Mouse (Mus musculus) heart, adult 8-10 months (tissue): ENCODE measurements at regions not wholly inside any gene's neighbourhood (a gene's known extent, or its start where the extent isn't known, plus 50 kb on each side); places are given as distances from the start of the nearest gene placed in this dataset.
"Not testable (repeated sequence)": the region's sequence is repeated elsewhere in the genome, so short reads cannot be mapped to it uniquely, and the experiment has no call there.

Source experiments
- DNase-seq: peaks from one replicate; pipeline ENCODE4 v3.0.0; 2022; ENCODE audit warnings: low spot score

DNA sequence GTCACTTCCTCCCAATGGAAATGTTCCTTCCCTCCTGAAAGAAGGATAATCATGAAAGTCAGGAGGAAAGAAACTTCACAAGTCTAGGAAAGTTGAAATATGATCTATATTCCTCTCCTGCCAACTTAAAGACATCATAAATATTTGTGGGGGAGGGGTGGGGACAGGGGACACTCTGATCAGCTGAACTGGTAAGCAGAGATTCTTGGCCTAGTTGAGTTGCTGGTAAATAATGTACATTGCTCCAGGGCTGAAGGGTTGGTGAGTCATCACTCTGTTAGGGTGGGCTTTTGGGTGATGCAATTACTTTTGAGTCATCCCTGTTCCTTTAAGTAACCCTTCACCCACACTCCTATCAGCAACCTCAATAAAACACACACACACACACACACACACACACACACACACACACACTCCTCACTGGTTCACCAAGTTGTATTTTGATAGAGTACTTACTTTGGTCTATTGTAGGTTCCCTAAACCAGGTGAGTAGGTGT lies 56.0 kb downstream of the Ccdc71l start:
- no peak for DNase-seq

DNA sequence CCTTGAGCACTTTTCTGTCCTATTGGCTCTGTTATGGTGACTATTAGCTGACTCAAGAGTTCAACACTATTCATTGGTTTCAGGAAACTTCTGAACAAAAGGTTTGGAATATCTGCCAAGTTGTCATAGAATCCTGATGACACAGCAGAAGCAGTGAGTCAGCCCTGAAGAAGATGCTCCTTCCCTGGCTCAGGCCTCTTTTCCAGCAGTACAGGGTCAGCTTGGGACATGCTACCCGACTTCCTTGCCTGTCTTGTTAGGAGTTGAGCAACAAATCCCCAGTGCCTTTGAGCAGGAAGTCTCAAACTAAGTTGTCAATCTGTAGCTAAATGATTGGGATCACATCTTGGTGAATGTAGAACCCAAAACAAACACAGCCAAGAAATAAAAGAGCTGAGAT lies 56.6 kb downstream of the Ccdc71l start:
- peak; percentile 3 for DNase-seq

- no peak for DNase-seq
Observed at GRCm38 (mm10) chr12:32438209-32438608, 59.7 kb downstream of the Ccdc71l start.

GRCm38 (mm10) chr12:32444770-32445169 lies 66.3 kb downstream of the Ccdc71l start:
- no peak for DNase-seq

DNA sequence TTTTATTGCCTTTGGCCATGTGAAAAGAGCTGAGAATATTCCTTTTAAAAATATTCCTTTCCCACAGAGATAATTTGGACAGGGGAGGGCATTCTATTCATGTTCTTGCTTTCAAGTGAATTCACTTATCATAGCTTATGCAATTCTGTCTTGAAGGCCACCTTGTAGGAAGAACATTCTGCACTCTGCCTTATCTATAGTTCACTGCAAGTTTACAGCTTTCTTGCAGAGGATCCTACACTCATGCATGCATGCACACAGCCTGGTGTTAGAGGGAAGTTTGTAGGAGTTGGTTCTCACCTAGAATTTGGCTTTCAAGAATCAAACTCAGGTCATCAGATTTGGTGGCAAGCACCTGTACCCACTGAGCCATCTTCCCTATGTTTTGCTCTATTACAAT lies 67.4 kb downstream of the Ccdc71l start:
- no peak for DNase-seq

DNA sequence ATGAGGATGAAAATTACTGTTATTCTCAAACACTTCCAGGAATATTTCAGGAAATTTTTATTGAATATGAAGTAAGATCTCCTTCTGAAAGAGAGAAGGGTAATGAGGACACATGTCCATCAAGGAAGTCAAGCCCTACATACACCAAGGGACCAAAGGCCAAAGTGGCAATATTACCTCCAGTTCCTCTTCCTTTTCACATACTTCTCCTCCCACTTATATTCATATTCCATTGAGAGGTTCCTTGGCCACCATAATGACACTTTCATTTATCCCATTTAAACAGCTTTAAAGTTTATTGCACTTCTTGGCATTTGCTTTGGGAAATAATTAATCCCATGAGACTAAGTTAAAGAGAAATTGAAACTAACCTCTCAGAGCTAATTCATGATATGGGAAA lies 70.9 kb downstream of the Ccdc71l start:
- DNase-seq, result no peak

DNA sequence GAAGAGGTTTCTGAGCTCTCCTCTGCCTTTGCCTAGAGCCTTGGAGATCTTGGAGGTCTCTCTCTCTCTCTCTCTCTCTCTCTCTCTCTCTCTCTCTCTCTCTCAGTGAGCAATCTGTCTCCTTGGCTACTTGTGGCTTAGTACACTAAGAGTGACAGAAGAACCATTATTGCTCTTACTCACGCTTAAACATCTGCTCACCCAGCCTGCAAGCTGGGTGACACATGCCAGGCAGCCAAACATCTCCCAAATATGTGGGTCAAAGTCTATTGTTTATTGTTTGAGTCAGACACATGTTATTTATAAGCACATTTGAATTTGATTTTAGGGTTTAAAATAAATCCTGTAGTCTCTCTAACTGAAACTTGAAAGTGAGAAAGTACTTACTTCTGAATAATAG lies 72.7 kb downstream of the Ccdc71l start:
- DNase-seq, result no peak

GRCm38 (mm10) chr12:32454794-32455193 lies 76.3 kb downstream of the Ccdc71l start:
- DNase-seq, result peak; percentile 58

DNA sequence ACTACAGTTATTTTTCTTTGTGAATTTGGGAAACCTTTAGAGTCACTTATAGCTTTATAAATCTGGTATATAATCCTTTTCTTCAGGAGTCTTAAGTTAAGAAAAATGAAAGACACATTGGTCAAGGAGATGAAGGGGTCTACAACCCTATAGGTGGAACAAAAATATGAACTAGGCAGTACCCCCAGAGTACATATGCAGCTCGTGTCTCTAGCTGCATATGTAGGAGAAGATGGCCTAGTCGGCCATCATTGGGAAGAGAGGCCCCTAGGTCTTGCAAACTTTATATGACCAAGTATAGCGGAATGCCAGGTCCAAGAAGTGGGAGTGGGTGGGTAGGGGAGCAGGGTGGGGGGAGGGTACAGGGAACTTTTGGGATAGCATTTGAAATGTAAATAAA lies 76.7 kb downstream of the Ccdc71l start:
- not testable (repeated sequence) for DNase-seq

DNA sequence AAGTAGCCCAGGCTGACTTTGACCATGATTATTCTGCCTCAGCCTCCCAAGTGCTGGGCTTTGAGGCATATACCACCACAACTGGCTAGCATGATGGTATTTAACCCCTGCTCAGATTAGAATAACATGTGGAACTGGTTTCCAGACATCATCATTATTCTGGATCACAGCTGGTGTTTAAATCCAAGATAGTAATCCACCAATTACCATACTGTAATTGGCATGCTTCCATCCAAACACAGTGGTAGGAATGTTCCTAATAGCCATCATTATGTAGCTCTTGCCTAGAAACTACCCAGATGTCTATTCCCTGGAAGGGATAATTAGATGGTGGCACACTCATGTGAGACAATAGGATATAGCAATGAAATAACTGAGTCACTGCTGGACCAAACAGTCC lies 77.4 kb downstream of the Ccdc71l start:
- DNase-seq, result no peak

- DNase-seq, result no peak
Observed at GRCm38 (mm10) chr12:32456796-32457195, 78.3 kb downstream of the Ccdc71l start.

DNA sequence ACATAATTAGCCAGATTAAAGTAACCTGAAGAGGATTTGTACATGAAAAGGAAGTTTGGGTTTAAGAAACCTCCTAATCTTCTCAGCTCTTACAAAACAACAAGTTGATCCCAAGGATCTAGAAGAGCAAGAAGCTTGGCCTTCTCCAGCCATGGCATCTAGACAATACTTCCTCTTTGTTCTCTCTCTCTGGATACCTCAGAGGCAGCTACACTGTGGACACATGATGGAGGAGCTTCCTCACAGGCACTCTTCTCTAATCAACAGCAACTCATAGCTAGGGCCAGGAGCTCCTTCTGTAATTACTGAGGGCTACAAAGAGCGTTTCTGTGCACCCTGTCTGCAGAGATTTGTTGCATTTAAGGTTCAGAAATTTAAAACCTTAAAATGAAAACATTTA lies 79.9 kb downstream of the Ccdc71l start:
- DNase-seq, result no peak

GRCm38 (mm10) chr12:32460330-32460998 lies 82.0 kb downstream of the Ccdc71l start:
- DNase-seq, result no peak

GRCm38 (mm10) chr12:32465371-32465770 lies 86.9 kb downstream of the Ccdc71l start:
- peak; percentile 14 for DNase-seq

DNA sequence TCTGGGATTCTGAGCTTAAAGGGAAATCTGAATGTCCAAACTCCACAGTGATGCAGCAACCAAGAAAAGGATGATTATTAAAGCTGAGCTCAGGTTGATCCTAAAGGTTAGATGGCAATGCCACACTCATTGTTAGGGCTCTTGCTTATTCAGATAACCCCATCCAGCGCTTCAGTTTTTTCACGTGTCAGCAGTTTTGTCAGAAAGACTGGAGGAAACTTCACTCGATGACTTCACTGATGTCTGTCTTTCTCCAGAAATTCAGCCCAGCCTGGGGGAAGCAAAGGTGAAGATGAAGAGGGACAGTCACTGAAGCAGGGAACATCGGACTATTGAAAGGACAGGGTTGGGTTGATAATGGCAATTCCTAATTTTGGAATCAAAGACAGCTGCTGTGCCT lies 91.4 kb downstream of the Ccdc71l start:
- DNase-seq, result no peak

GRCm38 (mm10) chr12:32479451-32479850 lies 100.9 kb downstream of the Ccdc71l start:
- DNase-seq, result no peak

- DNase-seq, result no peak
Observed at GRCm38 (mm10) chr12:32480268-32480667, 101.8 kb downstream of the Ccdc71l start.

- no peak for DNase-seq
Observed at GRCm38 (mm10) chr12:32481051-32481450, 102.5 kb downstream of the Ccdc71l start.

GRCm38 (mm10) chr12:32482343-32482742 lies 103.8 kb downstream of the Ccdc71l start:
- no peak for DNase-seq

GRCm38 (mm10) chr12:32482777-32483176 lies 104.3 kb downstream of the Ccdc71l start:
- DNase-seq, result no peak

- peak; percentile 16 for DNase-seq
Observed at GRCm38 (mm10) chr12:32486246-32486645, 107.7 kb downstream of the Ccdc71l start.

GRCm38 (mm10) chr12:32486729-32487128 lies 108.2 kb downstream of the Ccdc71l start:
- no peak for DNase-seq

DNA sequence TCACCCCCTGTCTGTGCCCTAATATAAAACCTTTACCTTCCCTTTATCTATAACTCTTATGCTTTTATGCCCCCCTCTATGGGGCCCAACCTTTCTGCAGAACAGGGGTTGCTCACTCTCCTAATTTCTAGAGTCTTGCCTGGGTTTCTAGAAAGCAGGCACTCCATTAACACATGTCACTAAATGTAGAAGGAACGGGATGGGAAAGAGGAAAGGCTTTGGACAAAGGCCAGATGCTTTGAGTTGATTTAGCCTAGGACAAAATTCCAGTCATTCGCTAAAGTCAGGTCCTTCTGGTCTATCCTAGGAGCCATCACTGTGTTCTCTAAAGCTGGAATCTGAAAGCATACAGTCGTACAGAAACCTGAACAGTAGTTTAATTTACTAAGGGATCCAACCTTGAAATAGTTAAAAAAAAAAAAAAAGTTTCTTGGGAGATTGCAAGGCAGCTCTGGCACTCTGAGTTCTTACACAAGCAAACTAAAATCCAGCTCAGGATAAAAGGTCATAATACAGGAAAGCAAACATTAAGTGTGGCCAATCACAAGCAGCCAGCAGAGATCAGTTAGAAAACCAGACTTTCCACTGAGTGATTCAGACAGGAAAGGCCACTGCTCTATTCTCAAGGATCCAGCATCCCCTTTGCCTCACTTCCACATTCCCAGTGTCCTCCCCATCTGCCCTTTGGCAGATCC lies 109.5 kb downstream of the Ccdc71l start:
- DNase-seq, result peak; percentile 31

- DNase-seq, result no peak
Observed at GRCm38 (mm10) chr12:32488578-32488892, 110.0 kb downstream of the Ccdc71l start.
